Mouse (Mus musculus) midbrain, postnatal 0 days (tissue): ENCODE results near the gene Zfp423. TPM values are rescaled to one million over a fixed set of nuclear protein-coding genes. Genes with fewer than 3 reads are reported as not detected.
A peak's percentile ranks its signal among the peaks of the same experiment; 100 is the strongest.

Experiments
- ATAC-seq: fragments of 200-750 bp; cut with Nextera tagmentation; 2 replicates; pipeline ENCODE4 v1.8.0; 2017; ENCODE audit warnings: moderate number of reproducible peaks, mild to moderate bottlenecking, moderate TSS enrichment, moderate library complexity; ENCODE audit not compliant: low FRiP score
- DNase-seq: peaks from one replicate; pipeline ENCODE4 v3.0.0-alpha.2; 2015; ENCODE audit warnings: low spot score
- H3K27ac ChIP-seq: fragments of 300-500 bp; sonication (generic); 2 replicates; pipeline ENCODE4 v1.5.1; 2014; ENCODE audit warnings: low read depth, mild to moderate bottlenecking, low read length, mixed read lengths
- H3K27me3 ChIP-seq: fragments of 300-500 bp; sonication (generic); 2 replicates; pipeline ENCODE4 v1.6.1; 2014; ENCODE audit warnings: low read length, control low read depth, mixed read lengths; ENCODE audit not compliant: insufficient read depth
- H3K36me3 ChIP-seq: fragments of 300-500 bp; sonication (generic); 2 replicates; pipeline ENCODE4 v1.6.1; 2014; ENCODE audit warnings: low read length, control low read depth, mixed read lengths; ENCODE audit not compliant: insufficient read depth
- H3K4me1 ChIP-seq: fragments of 300-500 bp; sonication (generic); 2 replicates; pipeline ENCODE4 v1.6.1; 2014; ENCODE audit warnings: mild to moderate bottlenecking, control low read depth, antibody characterized with exemption, low read length, mixed read lengths; ENCODE audit not compliant: insufficient read depth
- H3K4me2 ChIP-seq: fragments of 300-500 bp; sonication (generic); 2 replicates; pipeline ENCODE4 v1.6.1; 2014; ENCODE audit warnings: low read depth, mild to moderate bottlenecking, low read length, mixed read lengths; ENCODE audit not compliant: poor library complexity, severe bottlenecking
- H3K4me3 ChIP-seq: fragments of 300-500 bp; sonication (generic); 2 replicates; pipeline ENCODE4 v1.5.1; 2014; ENCODE audit warnings: low read depth, mild to moderate bottlenecking, low read length, moderate library complexity
- H3K9ac ChIP-seq: fragments of 300-500 bp; sonication (generic); replicated peaks from 2 replicates; pipeline ENCODE4 v1.6.1; 2014; ENCODE audit warnings: mild to moderate bottlenecking, low read length, moderate library complexity, mixed read lengths; ENCODE audit not compliant: poor library complexity, severe bottlenecking
- H3K9me3 ChIP-seq: fragments of 300-500 bp; sonication (generic); 2 replicates; pipeline ENCODE4 v1.6.1; 2016; ENCODE audit warnings: low read length, control low read depth
- CTCF ChIP-seq: IDR thresholded peaks from 2 replicates; pipeline ENCODE4 v1.5.1; 2016; ENCODE audit warnings: antibody characterized with exemption, mild to moderate bottlenecking
- whole genome bisulfite sequencing: fragments of 180-500 bp; shearing (Covaris S2); extraction: QIAGEN DNeasy Blood & Tissue Kit; methylation state at CpG from one replicate; pipeline ENCODE4 v1.1.7; 2014; 5-methylcytosine and 5-hydroxymethylcytosine counted together
- polyA plus RNA-seq: library from polyadenylated mRNA; unstranded; fragments of >200 nt; fragmentation: Nextera tagmentation; extraction: Ambion mirVana; gene quantifications from 2 replicates; pipeline ENCODE4 v1.2.1, GENCODE M21; 2015
- total RNA-seq: library from RNA; depleted of rRNA; stranded (reverse); fragments of >200 nt; gene quantifications from 2 replicates; pipeline ENCODE4 v1.2.3, GENCODE M21; 2014

The Zfp423 gene
- total and polyA plus RNA-seq, 2 experiments from 2014 or later = 22.9 to 57.5 TPM

GRCm38 (mm10) chr8:87864236-87864635 is 95.2 kb downstream of the Zfp423 start:
- Histone ChIP-seq H3K27ac (no peak overlapping the region), H3K27me3 (no peaks in the 10 kb centered on the region), H3K4me3 (no peak overlapping the region), H3K9me3 (no peaks in the 10 kb centered on the region), H3K36me3 (no peaks in the 10 kb centered on the region), H3K9ac (no peak overlapping the region), H3K4me1 (peaks cover 3% of the 10 kb centered on the region; the same call in 1 of the 2 replicates), H3K4me2 (no peak overlapping the region)
- 77% methylated on average over 8 of the region's 8 CpGs for WGBS
- ATAC-seq = no peak
- TF ChIP-seq CTCF = peak; percentile 23; the same call in 1 of the 2 replicates
- DNase-seq = no peak

- DNase-seq (no peak), ATAC-seq (no peak)
- no peaks in the 10 kb centered on the region for H3K9me3 ChIP-seq
- 92% methylated on average over 8 of the region's 8 CpGs for WGBS
- H3K4me3 ChIP-seq = no peak overlapping the region
- H3K27me3 ChIP-seq = no peaks in the 10 kb centered on the region
- no peak overlapping the region for H3K9ac ChIP-seq
- H3K27ac ChIP-seq = no peak overlapping the region
- H3K4me1 ChIP-seq = peaks cover 4% of the 10 kb centered on the region; the same call in 1 of the 2 replicates
- TF ChIP-seq CTCF = no peak
- H3K4me2 ChIP-seq = no peak overlapping the region
- no peaks in the 10 kb centered on the region for H3K36me3 ChIP-seq
Measured at GRCm38 (mm10) chr8:87863128-87863527, 96.3 kb downstream of the Zfp423 start.

- DNase-seq (no peak), ATAC-seq (no peak)
- H3K27me3 ChIP-seq = no peaks in the 10 kb centered on the region
- TF ChIP-seq CTCF = no peak
- H3K9me3 ChIP-seq = no peaks in the 10 kb centered on the region
- WGBS = 44% methylated on average over 5 of the region's 5 CpGs
- H3K27ac ChIP-seq = no peak overlapping the region
- H3K4me3 ChIP-seq = no peak overlapping the region
- H3K9ac ChIP-seq = no peak overlapping the region
- H3K4me2 ChIP-seq = no peak overlapping the region
- H3K4me1 ChIP-seq = peaks cover 4% of the 10 kb centered on the region; the same call in 1 of the 2 replicates
- 0 out of 2 replicates have a peak, but pooled peaks cover 3% of the 10 kb centered on the region for H3K36me3 ChIP-seq
Measured at GRCm38 (mm10) chr8:87861718-87862117, 97.7 kb downstream of the Zfp423 start.

GRCm38 (mm10) chr8:87860905-87861304 is 98.5 kb downstream of the Zfp423 start:
- Histone ChIP-seq H3K4me2 (no peak overlapping the region), H3K27ac (0 out of 2 replicates have a peak overlapping the region, but pooled peaks have one; percentile 3), H3K4me1 (peaks cover 4% of the 10 kb centered on the region; the same call in 1 of the 2 replicates), H3K9ac (no peak overlapping the region), H3K4me3 (no peak overlapping the region), H3K27me3 (no peaks in the 10 kb centered on the region), H3K36me3 (0 out of 2 replicates have a peak, but pooled peaks cover 3% of the 10 kb centered on the region), H3K9me3 (no peaks in the 10 kb centered on the region)
- ATAC-seq = no peak
- no peak for DNase-seq
- TF ChIP-seq CTCF = no peak
- 57% methylated on average over 6 of the region's 6 CpGs for WGBS

GRCm38 (mm10) chr8:87851871-87852270 is 107.5 kb downstream of the Zfp423 start:
- no peak overlapping the region for H3K4me2 ChIP-seq
- H3K9ac ChIP-seq = no peak overlapping the region
- ATAC-seq = no peak
- H3K4me1 ChIP-seq = no peaks in the 10 kb centered on the region
- no peak overlapping the region for H3K27ac ChIP-seq
- H3K9me3 ChIP-seq = no peaks in the 10 kb centered on the region
- H3K4me3 ChIP-seq = no peak overlapping the region
- H3K27me3 ChIP-seq = no peaks in the 10 kb centered on the region
- peak; percentile 39 for DNase-seq
- no peaks in the 10 kb centered on the region for H3K36me3 ChIP-seq
- 77% methylated on average over 3 of the region's 3 CpGs for WGBS
- no peak for TF ChIP-seq CTCF

- Histone ChIP-seq H3K27me3 (no peaks in the 10 kb centered on the region), H3K4me3 (no peak overlapping the region), H3K36me3 (no peaks in the 10 kb centered on the region), H3K4me2 (no peak overlapping the region), H3K9me3 (no peaks in the 10 kb centered on the region), H3K27ac (no peak overlapping the region), H3K4me1 (no peaks in the 10 kb centered on the region), H3K9ac (no peak overlapping the region)
- no peak for ATAC-seq
- DNase-seq = no peak
- WGBS = 91% methylated on average over 5 of the region's 5 CpGs
- no peak for TF ChIP-seq CTCF
Measured at GRCm38 (mm10) chr8:87851380-87851779, 108.0 kb downstream of the Zfp423 start.
